Mouse (Mus musculus): ENCODE data around the gene Rbfox1.

Rbfox1 gene

GRCm38 (mm10) chr16:6381572-6381971 lies 496.4 kb downstream of the Rbfox1 start:
- DNase-seq: no peak

DNA sequence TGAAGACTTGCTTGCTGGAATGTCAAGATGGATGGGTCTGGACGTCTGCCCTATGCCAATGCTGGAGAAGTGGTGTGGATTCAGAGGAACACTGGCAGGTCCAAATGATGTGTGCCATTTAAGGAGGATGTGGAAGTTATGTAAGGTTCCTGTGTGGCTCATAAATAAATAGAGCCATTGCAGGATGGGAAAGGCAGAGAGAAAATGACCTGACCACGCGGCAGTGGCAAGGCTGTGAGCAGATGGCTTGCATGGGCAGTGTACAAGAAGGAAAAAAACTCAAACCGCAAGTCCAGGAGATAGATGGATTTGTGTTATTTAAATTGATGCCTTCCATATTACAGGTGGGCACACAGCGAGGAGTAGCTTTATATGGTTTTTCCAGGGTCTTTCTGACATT lies 497.6 kb downstream of the Rbfox1 start:
- no peak for DNase-seq

DNA sequence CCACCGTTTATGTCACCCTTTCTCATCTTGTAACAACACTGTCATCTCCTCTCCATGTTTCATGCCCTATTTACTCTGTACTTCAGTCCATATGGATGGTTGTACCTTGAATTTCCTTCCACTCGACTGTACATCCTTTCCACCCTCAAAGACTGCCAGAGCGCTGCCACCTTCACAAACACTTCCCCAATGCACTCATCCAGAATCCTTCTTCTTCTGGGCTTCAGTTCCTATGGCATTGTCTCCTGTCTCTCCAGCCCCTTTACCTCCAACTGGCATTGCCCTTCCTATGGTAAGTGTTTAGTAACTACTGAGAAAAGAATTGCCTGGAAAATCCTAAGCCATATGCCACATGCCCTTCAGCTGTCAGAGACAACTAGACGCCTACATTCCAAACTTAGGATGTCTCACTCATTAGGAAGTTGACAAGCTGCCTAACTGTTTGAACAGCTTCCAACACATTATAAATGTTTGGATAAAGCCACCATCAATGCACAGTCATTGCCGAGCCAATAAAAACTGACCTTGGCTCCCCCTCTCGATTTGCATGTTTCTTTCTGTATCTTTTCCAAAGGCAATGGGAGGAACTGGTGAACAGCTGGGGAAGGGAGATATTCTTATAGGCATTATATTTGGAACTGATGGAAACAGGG lies 505.2 kb downstream of the Rbfox1 start:
- DNase-seq: no peak

DNA sequence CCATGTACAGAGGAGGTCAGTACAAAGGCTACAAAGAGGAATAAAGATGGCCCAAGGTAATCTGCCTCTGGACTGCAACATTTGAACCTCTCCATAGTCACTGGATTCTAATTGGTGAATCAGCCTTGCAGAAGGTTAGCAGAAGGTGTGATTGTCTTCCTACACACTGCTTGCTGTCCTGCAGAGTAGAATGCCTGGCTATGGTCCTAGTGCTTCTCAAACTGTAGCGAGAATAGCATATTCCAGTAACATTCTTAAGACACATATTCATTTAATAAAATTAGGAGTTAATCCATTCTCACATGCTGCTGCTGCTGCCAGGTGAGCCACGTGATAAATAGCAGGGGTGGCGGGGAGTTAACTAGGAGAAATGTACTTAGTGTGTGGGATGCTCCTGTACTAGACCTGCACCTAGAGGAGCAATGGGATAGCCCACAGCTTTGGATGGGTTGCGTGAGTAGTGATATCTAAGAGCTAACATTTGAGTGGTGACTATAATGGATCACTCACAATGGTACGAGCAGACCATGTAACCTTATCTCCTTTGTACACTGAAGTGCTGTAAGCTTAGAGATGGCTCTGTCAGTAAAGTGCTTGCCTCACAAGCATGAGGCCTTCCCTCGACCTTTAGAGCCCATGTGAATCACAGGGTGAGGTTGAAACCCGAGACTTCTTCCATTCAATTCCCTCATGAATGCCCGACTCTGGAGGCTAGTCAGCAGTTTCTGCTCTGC lies 511.7 kb downstream of the Rbfox1 start:
- no peak for DNase-seq

GRCm38 (mm10) chr16:6397635-6398034 lies 512.5 kb downstream of the Rbfox1 start:
- DNase-seq: no peak

DNA sequence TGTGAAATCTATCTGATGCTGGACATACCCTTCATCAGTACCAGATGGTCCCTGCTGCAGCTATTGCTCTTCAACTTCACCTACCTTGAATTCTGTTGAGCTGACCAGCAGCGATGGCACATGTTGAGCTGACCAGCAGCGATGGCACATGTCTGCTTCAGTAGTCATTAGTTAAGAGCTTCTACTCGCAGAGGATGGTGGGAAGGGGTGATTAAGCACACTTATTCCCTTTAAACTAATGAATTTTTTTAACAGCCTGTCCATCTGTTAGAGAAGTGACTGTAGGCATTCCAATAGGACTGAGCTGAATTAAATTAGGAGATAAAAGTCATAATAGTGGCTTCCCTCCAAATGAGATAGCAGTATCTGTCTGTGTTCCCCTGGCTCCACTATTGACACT lies 517.7 kb downstream of the Rbfox1 start:
- DNase-seq: no peak

DNA sequence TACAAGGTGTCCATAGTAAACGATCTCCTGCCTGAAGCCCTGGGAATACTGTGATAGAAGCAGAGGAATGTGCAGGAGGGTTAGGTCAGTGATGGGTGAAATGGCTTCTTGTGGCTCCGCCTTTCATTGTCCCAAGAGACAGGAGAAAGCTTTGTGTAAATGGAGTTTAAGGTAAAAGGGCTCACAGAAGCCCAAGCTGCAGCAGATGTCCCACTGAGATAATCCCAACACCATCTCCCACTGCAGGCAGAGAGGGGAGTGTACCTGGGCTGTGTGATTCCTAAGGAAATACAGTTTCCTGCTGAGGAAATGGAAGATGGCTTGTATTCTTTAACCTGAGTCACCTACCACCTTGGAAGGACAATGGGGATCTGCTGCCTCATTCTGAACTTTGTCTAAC lies 529.7 kb downstream of the Rbfox1 start:
- no peak for DNase-seq

DNA sequence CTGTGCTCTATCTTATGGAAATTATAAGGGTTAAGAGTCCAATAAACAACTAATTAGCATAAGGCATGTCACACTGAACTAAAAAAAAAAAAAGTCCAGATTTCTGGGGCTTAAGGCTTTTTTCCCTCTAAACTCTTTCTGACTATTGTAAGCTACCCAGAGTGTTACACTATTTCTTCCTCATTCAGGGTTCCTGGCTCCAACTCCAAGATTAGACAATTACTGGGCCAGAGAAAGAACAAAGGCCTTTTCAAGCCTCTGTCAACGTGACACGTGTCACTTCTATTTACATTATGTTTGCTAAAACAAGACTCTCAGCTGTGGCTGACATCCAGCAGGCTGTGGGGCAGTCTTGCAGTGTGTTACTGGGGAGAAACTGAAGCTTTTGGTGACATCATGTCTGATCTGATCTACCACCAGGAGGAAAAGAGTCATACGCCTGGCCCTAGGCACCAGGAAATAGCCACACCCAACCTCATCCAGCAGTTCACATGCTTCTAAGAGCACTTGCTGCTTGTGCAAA lies 536.5 kb downstream of the Rbfox1 start:
- no peak for DNase-seq

DNA sequence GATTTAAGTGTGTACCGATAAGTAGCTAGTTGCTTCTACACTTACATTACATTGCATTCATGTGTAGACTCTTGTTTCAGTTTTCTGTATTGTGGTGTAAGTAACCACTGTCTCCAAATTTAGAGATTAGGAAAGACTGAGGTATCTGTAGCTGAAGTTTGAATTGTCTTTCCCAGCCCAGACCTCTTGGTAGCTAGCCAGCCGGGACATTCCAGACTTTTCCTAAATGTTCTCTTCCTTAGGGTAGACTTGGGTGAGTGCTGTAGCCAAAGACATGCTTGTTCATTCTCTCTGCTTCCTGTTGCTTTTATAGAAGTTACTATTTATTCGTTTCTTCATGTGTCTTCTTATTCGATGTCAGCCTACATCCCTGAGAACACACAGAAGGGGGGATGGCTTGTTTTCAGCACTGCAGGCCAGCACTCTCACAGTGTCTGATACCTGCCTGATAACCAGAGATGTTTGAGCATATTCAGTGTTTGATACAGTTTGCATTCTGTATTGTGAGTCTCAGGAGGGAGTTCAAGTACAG lies 538.8 kb downstream of the Rbfox1 start:
- no peak for DNase-seq

GRCm38 (mm10) chr16:6424738-6425137 lies 539.6 kb downstream of the Rbfox1 start:
- peak; percentile 79 for DNase-seq

DNA sequence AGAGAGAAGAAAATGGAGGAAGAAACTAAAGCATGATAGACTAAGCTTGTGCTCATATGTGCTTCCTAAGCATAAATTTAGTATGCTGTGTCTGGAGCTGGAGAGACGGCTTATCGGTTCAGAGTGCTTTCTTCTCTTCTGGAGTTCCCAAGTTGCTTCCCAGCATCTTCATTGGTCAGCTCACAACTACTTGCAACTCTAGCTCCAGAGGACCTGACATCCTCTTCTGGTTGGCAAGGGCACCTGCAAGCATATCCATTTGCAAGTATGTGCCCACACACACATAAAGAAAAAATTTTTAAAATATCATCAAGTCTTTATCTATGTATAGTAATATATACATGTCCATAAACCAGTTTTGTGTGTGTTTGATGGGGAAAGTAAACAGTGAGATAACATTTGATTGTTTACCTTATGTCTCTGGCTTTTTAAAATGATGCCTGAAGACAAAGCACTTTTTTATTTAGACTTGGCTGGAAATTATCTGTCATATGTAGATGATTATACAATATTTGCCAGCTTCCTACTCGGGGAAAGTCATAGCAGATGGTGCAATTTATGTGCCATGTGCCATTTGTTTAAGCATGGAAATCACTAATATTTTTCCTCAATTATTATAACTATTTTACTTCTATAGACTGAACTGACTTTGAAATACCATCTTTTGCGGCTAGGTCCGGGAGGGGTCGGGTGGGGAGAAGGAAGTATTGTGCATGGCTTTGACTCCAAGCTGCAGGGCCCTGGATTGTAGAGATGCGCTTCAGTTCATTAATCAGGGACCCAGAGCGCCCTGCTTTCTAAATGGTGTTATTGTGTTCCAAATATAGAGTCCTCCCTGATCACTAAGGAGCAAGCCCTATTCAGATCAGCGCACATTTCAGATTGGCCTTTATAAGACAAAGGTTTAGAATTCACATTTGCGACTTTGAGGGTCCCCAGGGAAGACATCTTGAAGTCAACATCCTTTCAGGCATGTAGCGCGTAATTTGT lies 542.4 kb downstream of the Rbfox1 start:
- DNase-seq: no peak

- DNase-seq: peak; percentile 61
Observed at GRCm38 (mm10) chr16:6430981-6431380, 545.8 kb downstream of the Rbfox1 start.

DNA sequence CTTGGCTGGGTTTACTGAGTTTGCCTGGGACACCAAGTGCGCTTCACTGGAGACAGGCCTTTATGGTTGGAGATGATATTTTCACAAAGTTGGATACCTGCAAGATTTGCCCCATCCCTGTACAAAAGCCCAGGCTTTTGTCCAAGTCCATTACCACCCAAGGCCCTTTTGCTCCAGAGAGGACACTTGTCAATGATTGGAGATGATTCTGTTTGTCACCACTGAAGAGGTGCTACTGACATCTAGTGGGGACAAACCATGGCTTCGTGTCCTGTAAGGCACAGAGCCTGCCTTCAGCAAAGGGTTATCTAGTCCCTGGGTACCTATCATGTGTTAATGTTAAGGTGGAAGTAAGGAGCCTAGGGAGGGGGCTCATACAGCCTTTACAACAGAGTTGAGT lies 551.3 kb downstream of the Rbfox1 start:
- DNase-seq: no peak

DNA sequence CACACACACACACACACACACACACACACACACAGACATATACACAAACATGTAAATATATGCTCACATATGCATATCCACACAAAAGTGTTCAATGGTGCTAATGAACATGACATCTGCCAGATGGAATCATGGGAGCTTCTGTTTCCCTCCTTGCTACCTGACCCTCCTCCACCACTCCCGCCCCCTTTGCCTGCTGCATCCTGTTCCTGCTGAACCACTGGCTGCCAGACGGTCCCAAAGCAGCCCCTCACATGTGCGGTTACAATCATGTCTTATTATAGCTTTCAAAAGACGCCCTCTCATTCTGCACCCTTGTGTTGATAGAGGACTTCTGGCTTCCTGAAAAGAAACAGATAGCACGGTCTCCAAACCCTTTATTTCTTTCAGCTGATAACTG lies 563.1 kb downstream of the Rbfox1 start:
- no peak for DNase-seq

GRCm38 (mm10) chr16:6455349-6455748 lies 570.2 kb downstream of the Rbfox1 start:
- DNase-seq: no peak

DNA sequence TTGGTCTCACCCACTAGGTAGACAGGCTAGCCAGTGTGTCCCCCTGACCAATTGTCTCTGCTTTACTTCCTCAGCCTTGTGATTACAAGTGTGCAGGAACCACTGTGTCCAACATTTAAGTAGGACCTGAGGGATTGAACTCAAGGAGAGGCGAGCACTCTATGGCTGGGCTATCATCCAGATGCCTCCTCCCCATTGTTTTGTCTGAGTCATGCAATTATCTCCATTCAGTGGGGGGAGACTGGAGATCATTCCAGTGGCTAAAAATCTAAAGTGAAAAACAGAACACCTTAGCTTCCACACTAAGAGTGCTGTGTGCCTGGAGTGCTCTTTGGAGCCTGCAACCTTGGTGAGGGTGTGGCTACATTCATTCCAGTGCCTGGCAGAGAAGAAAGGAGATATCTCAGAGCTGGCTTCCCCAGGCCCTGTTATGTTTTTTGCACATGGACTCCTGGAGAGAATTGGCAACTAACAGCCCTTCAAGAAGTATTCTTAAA lies 594.0 kb downstream of the Rbfox1 start:
- DNase-seq: no peak

DNA sequence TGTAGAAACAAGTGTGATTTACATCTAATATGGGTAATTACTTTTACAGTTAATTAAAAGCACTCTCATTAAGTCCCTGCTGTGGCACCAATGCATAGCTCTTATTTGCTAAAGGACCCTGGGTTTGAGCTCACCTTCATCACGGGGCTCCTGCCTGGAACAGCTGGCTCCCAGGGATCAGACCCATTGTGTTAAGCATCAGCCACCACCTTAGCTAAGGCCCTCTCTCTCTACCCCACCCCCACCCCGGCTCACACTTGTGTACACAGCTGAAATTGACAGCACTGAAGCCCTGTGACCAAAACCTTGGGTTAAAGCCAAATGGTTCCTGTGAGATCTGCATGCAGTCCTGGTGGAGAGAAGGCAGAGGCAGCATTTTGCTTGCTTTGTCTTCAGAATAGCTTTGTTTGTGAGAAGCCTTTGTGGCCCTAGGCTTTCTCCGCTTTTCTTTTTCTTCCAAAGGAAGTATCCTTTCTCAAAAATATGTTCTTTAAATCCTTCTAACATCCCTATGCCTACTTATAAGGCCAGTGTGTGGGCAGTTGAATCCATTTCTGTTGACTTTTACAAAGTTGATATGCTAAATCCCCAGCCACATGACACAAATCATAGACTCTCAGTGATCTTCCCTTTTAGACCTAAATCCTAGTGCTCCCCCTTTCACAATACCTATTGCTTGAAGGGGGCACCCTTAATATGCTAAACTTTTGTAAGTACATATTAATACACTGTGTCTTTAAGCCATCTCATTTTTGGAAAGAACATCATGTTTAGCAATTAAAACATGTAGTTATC lies 594.7 kb downstream of the Rbfox1 start:
- DNase-seq: peak; percentile 32

DNA sequence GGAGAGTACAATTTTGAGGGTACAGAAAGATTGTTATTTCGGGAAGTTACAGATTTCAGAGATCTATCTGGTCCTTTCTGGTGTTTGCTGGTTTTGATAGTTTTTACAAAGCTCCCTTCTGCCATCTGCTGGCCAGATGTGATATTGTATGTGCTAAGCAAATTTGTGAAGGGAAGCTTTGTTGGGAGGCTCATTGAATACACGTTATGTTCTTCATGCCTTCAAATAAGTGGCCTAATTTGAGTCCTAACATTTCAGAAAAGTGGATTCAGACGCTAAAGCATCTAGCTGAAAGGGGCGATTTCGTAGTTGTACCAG lies 595.2 kb downstream of the Rbfox1 start:
- peak; percentile 65 for DNase-seq

- DNase-seq: no peak
Observed at GRCm38 (mm10) chr16:6483628-6484027, 598.5 kb downstream of the Rbfox1 start.

DNA sequence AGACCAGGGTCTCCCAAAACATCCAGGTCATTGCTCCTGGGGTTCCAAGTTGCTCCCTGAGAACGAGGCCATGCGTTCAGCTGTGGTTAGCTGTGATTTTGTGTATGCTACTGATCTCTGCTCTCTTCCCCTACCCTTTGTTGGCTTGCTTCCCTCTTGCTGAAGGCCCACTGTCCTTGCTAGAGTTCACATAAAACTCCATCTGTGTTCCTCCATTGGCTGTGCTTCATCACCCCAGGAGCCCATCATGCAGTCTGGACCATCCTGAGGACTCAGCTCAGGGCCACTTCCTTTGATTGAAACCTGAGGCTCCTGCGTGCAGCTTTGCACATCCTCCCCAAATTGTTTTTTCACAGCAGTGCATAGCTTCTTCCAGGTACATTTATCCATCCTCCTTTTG lies 600.5 kb downstream of the Rbfox1 start:
- DNase-seq: peak; percentile 29

GRCm38 (mm10) chr16:6502219-6502618 lies 617.1 kb downstream of the Rbfox1 start:
- peak; percentile 28 for DNase-seq

All from cerebellum, adult 11 months (tissue).